Mouse (Mus musculus) liver, adult 2 months (tissue): ENCODE data around the gene Tsku. TPM values are rescaled to one million over a fixed set of nuclear protein-coding genes. Genes with fewer than 3 reads are reported as not detected.

Experiments used
- DNase-seq: peaks from one replicate; pipeline ENCODE4 v3.0.0-alpha.2; 2011; ENCODE audit warnings: low read depth, low spot score; ENCODE audit errors: extremely low read depth
- H3K27ac ChIP-seq: fragments of 200-500 bp; replicated peaks from 2 replicates; pipeline ENCODE4 v1.5.1; 2012; ENCODE audit warnings: low read depth, mild to moderate bottlenecking, control low read depth, inconsistent platforms, low read length; ENCODE audit not compliant: insufficient read depth
- H3K27me3 ChIP-seq: fragments of 200-500 bp; 2 replicates; pipeline ENCODE4 v1.6.1; 2012; ENCODE audit warnings: mild to moderate bottlenecking, moderate library complexity, low read length, inconsistent platforms; ENCODE audit not compliant: control insufficient read depth, insufficient read depth
- H3K36me3 ChIP-seq: fragments of 200-500 bp; 2 replicates; pipeline ENCODE4 v1.6.1; 2012; ENCODE audit warnings: low read length, inconsistent platforms; ENCODE audit not compliant: control insufficient read depth, insufficient read depth
- H3K4me1 ChIP-seq: fragments of 200-500 bp; 2 replicates; pipeline ENCODE4 v1.6.1; 2011; ENCODE audit warnings: low read length; ENCODE audit not compliant: control insufficient read depth, insufficient read depth
- H3K4me3 ChIP-seq: fragments of 200-500 bp; 2 replicates; pipeline ENCODE4 v1.5.1; 2011; ENCODE audit warnings: low read depth, mild to moderate bottlenecking, control low read depth, low read length, moderate library complexity; ENCODE audit not compliant: insufficient read depth
- H3K79me2 ChIP-seq: fragments of 200-500 bp; 2 replicates; pipeline ENCODE4 v1.6.1; 2012; ENCODE audit warnings: inconsistent platforms, mild to moderate bottlenecking, low read length, moderate library complexity; ENCODE audit not compliant: control insufficient read depth, insufficient read depth
- H3K9ac ChIP-seq: fragments of 200-500 bp; 2 replicates; pipeline ENCODE4 v1.6.1; 2012; ENCODE audit warnings: low read depth, mild to moderate bottlenecking, control low read depth, inconsistent platforms, low read length
- CTCF ChIP-seq: fragments of 200-500 bp; IDR thresholded peaks from 2 replicates; pipeline ENCODE4 v1.5.1; 2011; ENCODE audit warnings: low read depth, low read length, control low read depth
- POLR2A ChIP-seq: fragments of 200-500 bp; IDR thresholded peaks from 2 replicates; pipeline ENCODE4 v1.6.1; 2011; ENCODE audit warnings: low read length, control low read depth; ENCODE audit not compliant: insufficient read depth; ENCODE audit errors: extremely low read depth
- WGBS: fragments of 180-500 bp; shearing (Covaris S2); methylation state at CpG from one replicate; pipeline ENCODE4 v1.1.7; 2018; 5-methylcytosine and 5-hydroxymethylcytosine counted together
- polyA plus RNA-seq: library from polyadenylated mRNA; depleted of rRNA; stranded (reverse); fragments of >200 nt; gene quantifications from 2 replicates; pipeline ENCODE4 v1.2.3, GENCODE M21; 2012
- total RNA-seq: library from RNA; depleted of rRNA; stranded (reverse); fragments of >200 nt; gene quantifications from 2 replicates; pipeline ENCODE4 v1.2.3, GENCODE M21; 2014

Tsku gene
- total and polyA plus RNA-seq, 2 experiments, result 15.4 to 57.1 TPM

GRCm38 (mm10) chr7:98329651-98330374 is 31.3 kb downstream of the Tsku start:
- no peak overlapping the region for H3K9ac ChIP-seq
- no peak for DNase-seq
- H3K4me1 ChIP-seq, result peaks cover 19% of the 10 kb centered on the region
- no peak for TF ChIP-seq CTCF
- WGBS, result 83% methylated on average over 7 of the region's 7 CpGs
- no peaks in the 10 kb centered on the region for H3K36me3 ChIP-seq
- no peaks in the 10 kb centered on the region for H3K27me3 ChIP-seq
- H3K4me3 ChIP-seq, result no peak overlapping the region
- H3K27ac ChIP-seq, result no peak overlapping the region
- H3K79me2 ChIP-seq, result no peaks in the 10 kb centered on the region

GRCm38 (mm10) chr7:98328311-98328710 is 32.8 kb downstream of the Tsku start:
- no peak overlapping the region for H3K9ac ChIP-seq
- H3K36me3 ChIP-seq, result no peaks in the 10 kb centered on the region
- 64% methylated on average over 2 of the region's 2 CpGs for WGBS
- no peaks in the 10 kb centered on the region for H3K27me3 ChIP-seq
- no peak overlapping the region for H3K4me3 ChIP-seq
- H3K4me1 ChIP-seq, result peaks cover 17% of the 10 kb centered on the region
- H3K79me2 ChIP-seq, result no peaks in the 10 kb centered on the region
- H3K27ac ChIP-seq, result no peak overlapping the region
- TF ChIP-seq POLR2A (no peak), CTCF (no peak)
- DNase-seq, result no peak

GRCm38 (mm10) chr7:98326051-98326450 is 35.1 kb downstream of the Tsku start:
- H3K36me3 ChIP-seq, result no peaks in the 10 kb centered on the region
- DNase-seq, result no peak
- no peak for TF ChIP-seq POLR2A
- no peak for TF ChIP-seq CTCF
- no peaks in the 10 kb centered on the region for H3K79me2 ChIP-seq
- no peak overlapping the region for H3K27ac ChIP-seq
- H3K4me3 ChIP-seq, result no peak overlapping the region
- no peaks in the 10 kb centered on the region for H3K27me3 ChIP-seq
- H3K9ac ChIP-seq, result no peak overlapping the region
- H3K4me1 ChIP-seq, result peaks cover 3% of the 10 kb centered on the region; the same call in 1 of the 2 replicates
- 86% methylated on average over 7 of the region's 7 CpGs for WGBS

- no peak for TF ChIP-seq POLR2A
- TF ChIP-seq CTCF, result no peak
- WGBS, result 82% methylated on average over 1 of the region's 1 CpGs
These were observed 36.9 kb downstream of the Tsku start for GRCm38 (mm10) chr7:98324228-98324627.

GRCm38 (mm10) chr7:98323288-98324019 is 37.7 kb downstream of the Tsku start:
- no peak overlapping the region for H3K4me3 ChIP-seq
- no peak overlapping the region for H3K9ac ChIP-seq
- H3K27ac ChIP-seq, result no peak overlapping the region
- no peaks in the 10 kb centered on the region for H3K27me3 ChIP-seq
- TF ChIP-seq CTCF (no peak), POLR2A (no peak)
- H3K36me3 ChIP-seq, result no peaks in the 10 kb centered on the region
- no peak for DNase-seq
- peaks cover 5% of the 10 kb centered on the region; the same call in 1 of the 2 replicates for H3K4me1 ChIP-seq
- 66% methylated on average over 5 of the region's 5 CpGs for WGBS
- H3K79me2 ChIP-seq, result no peaks in the 10 kb centered on the region

More at GRCm38 (mm10) chr7:98324228-98324627, 36.9 kb downstream of the Tsku start:
- Histone ChIP-seq H3K79me2 (no peaks in the 10 kb centered on the region), H3K36me3 (no peaks in the 10 kb centered on the region), H3K4me1 (peaks cover 5% of the 10 kb centered on the region; the same call in 1 of the 2 replicates), H3K4me3 (no peak overlapping the region), H3K27me3 (no peaks in the 10 kb centered on the region), H3K9ac (no peak overlapping the region), H3K27ac (no peak overlapping the region)
- DNase-seq, result no peak

- no peaks in the 10 kb centered on the region for H3K27me3 ChIP-seq
- no peaks in the 10 kb centered on the region for H3K79me2 ChIP-seq
- no peak for TF ChIP-seq POLR2A
- no peak for TF ChIP-seq CTCF
- WGBS, result 91% methylated on average over 3 of the region's 3 CpGs
- no peak overlapping the region for H3K27ac ChIP-seq
- DNase-seq, result no peak
- no peaks in the 10 kb centered on the region for H3K36me3 ChIP-seq
- no peak overlapping the region for H3K4me3 ChIP-seq
- H3K4me1 ChIP-seq, result peaks cover 6% of the 10 kb centered on the region; the same call in 1 of the 2 replicates
- H3K9ac ChIP-seq, result no peak overlapping the region
These were observed 38.7 kb downstream of the Tsku start for GRCm38 (mm10) chr7:98322415-98322814.
